Mouse (Mus musculus) lung, adult 2 months (tissue): ENCODE data around the gene Rhbdl1.

ENCODE experiments used
- CTCF ChIP-seq: fragments of 200-500 bp; IDR thresholded peaks from 2 replicates; pipeline ENCODE4 v1.5.1; 2011; ENCODE audit warnings: mild to moderate bottlenecking, low read length, control low read depth; ENCODE audit not compliant: insufficient read depth
- POLR2A ChIP-seq: fragments of 200-500 bp; IDR thresholded peaks from 2 replicates; pipeline ENCODE4 v1.6.1; 2011; ENCODE audit warnings: low read depth, mild to moderate bottlenecking, control low read depth, low read length, borderline replicate concordance; ENCODE audit errors: extremely low read depth

GRCm38 (mm10) chr17:25824362-25825142 lies 12.5 kb downstream of the Rhbdl1 start:
- TF ChIP-seq CTCF, result no peak
- no peak for TF ChIP-seq POLR2A
